ENCODE assay signal across 18 mouse cellular contexts in the genomic region with DNA sequence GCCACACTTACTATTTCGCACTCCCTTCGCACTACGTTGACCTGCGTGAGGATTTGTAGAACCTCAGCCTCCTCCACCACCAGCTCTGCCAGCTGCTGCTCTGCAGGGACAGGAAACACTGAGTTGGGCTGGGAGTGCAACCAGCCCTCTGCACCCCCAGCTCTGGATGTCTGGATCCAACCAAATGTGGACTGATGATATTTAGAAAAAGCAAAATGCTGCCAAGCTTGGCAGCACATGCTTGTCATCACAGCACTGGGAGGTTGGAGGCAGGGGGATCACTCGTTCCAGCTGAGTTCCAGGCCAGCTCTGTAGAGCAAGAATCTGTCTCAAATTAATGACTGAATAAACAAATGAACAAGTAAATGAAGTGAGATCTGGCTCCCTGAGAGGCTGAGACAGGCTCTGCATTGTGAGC. TPM values are rescaled to one million over a fixed set of nuclear protein-coding genes. Genes with fewer than 3 reads are reported as not detected.
DNase-seq lines count a peak whose midpoint lies in the region; ATAC-seq and TF ChIP-seq lines count a peak whose summit lies in the region.
"Had no signal": no experiment of that assay in that cellular context is flagged by ENCODE, and none has a peak within 500 bp of the region (broad histone marks: within the 10 kb centered on the region; RNA-seq: fewer than 3 reads in every experiment).

No protein-coding gene starts in this region.

- no peak overlapping the region for H3K4me3 ChIP-seq in limb, embryonic 15.5 days
- H3K4me3 ChIP-seq in limb, embryonic 10.5 days = no peak overlapping the region
- H3K4me3 ChIP-seq in embryonic facial prominence, embryonic 15.5 days (replicated peaks) = no peak overlapping the region
- no peak overlapping the region for H3K4me3 ChIP-seq in lung, embryonic 14.5 days (ENCODE audit: low read depth, low read length)
- H3K4me3 ChIP-seq in stomach, embryonic 16.5 days (replicated peaks; ENCODE audit: low read length) = no peak overlapping the region
- H3K4me3 ChIP-seq: forebrain, embryonic 12.5 days; megakaryocyte, embryonic 14.5 days had no signal

- H3K4me2 ChIP-seq in limb, embryonic 15.5 days = no peak overlapping the region
- no peak overlapping the region for H3K4me2 ChIP-seq in embryonic facial prominence, embryonic 15.5 days (replicated peaks)
- H3K4me2 ChIP-seq in lung, embryonic 14.5 days = peak overlapping the region; percentile 27; the same call in 1 of the 2 replicates
- H3K4me2 ChIP-seq in stomach, embryonic 16.5 days (ENCODE audit: low read depth, low read length) = no peak overlapping the region
- H3K4me2 ChIP-seq: forebrain, embryonic 12.5 days; liver, embryonic 11.5 days had no signal

- 0 out of 2 replicates have a peak, but pooled peaks have one; percentile 11 for ATAC-seq in limb, embryonic 15.5 days (ENCODE audit: insufficient number of reproducible peaks, low FRiP score, low TSS enrichment, low read depth)
- peak; percentile 61 for ATAC-seq in embryonic facial prominence, embryonic 15.5 days (ENCODE audit: insufficient number of reproducible peaks, low FRiP score, low TSS enrichment, low read depth)
- peak; percentile 86 for ATAC-seq in lung, embryonic 14.5 days (ENCODE audit: insufficient read depth)
- ATAC-seq in stomach, embryonic 16.5 days (ENCODE audit: insufficient read depth, low FRiP score) = peak; percentile 9; the same call in 1 of the 2 replicates
- ATAC-seq in erythroblast, adult 5-6 weeks (replicated peaks; ENCODE audit: low FRiP score, poor library complexity, severe bottlenecking) = no peak
- ATAC-seq: activated CD4-positive, CD25-positive, alpha-beta regulatory T cell, adult 4 months; CD4-positive, CD25-positive, alpha-beta regulatory T cell, adult 4 months; intestine, postnatal 0 days had no signal

- no peaks in the 10 kb centered on the region for H3K9me3 ChIP-seq in limb, embryonic 15.5 days
- H3K9me3 ChIP-seq in limb, embryonic 10.5 days (replicated peaks) = no peaks in the 10 kb centered on the region
- H3K9me3 ChIP-seq in embryonic facial prominence, embryonic 15.5 days (replicated peaks) = no peaks in the 10 kb centered on the region
- H3K9me3 ChIP-seq in lung, embryonic 14.5 days (ENCODE audit: low read depth, low read length) = no peaks in the 10 kb centered on the region
- H3K9me3 ChIP-seq in stomach, embryonic 16.5 days (replicated peaks; ENCODE audit: control insufficient read depth, low read length) = no peaks in the 10 kb centered on the region
- H3K9me3 ChIP-seq: forebrain, embryonic 12.5 days; megakaryocyte, embryonic 14.5 days had no signal

- DNase-seq in limb, embryonic 10.5 days (ENCODE audit: low spot score) = no peak
- peak; percentile 90 for DNase-seq in lung, embryonic 14.5 days
- DNase-seq in frontal cortex, postnatal 14 days (ENCODE audit: low spot score in 2 of 2) = no peak
- DNase-seq: cerebellum, adult 18-20 months; kidney, postnatal 36 days; right cerebral cortex, postnatal 25 days had no signal

- no peak for TF ChIP-seq CTCF in lung, embryonic 14.5 days (IDR thresholded peaks at IDR 0.05; ENCODE audit: low read depth)

- 51% methylated on average over 5 of the region's 5 CpGs for WGBS in limb, embryonic 15.5 days
- WGBS in limb, embryonic 10.5 days = 69% methylated on average over 5 of the region's 5 CpGs
- WGBS in embryonic facial prominence, embryonic 15.5 days = 45% methylated on average over 5 of the region's 5 CpGs
- 28% methylated on average over 5 of the region's 5 CpGs for WGBS in lung, embryonic 14.5 days
- WGBS in stomach, embryonic 16.5 days = 45% methylated on average over 5 of the region's 5 CpGs

- no peaks in the 10 kb centered on the region for H3K27me3 ChIP-seq in limb, embryonic 15.5 days
- H3K27me3 ChIP-seq in limb, embryonic 10.5 days (ENCODE audit: low read depth, poor library complexity, severe bottlenecking) = no peaks in the 10 kb centered on the region
- no peaks in the 10 kb centered on the region for H3K27me3 ChIP-seq in embryonic facial prominence, embryonic 15.5 days
- H3K27me3 ChIP-seq in lung, embryonic 14.5 days (ENCODE audit: insufficient read depth, low read length) = no peaks in the 10 kb centered on the region
- H3K27me3 ChIP-seq in stomach, embryonic 16.5 days (ENCODE audit: control insufficient read depth, insufficient read depth, low read length) = no peaks in the 10 kb centered on the region
- H3K27me3 ChIP-seq: forebrain, embryonic 12.5 days; megakaryocyte, embryonic 14.5 days had no signal

- peaks cover 95% of the 10 kb centered on the region for H3K36me3 ChIP-seq in limb, embryonic 15.5 days
- H3K36me3 ChIP-seq in limb, embryonic 10.5 days = peaks cover 97% of the 10 kb centered on the region
- peaks cover 90% of the 10 kb centered on the region for H3K36me3 ChIP-seq in embryonic facial prominence, embryonic 15.5 days
- peaks cover 93% of the 10 kb centered on the region for H3K36me3 ChIP-seq in lung, embryonic 14.5 days (ENCODE audit: insufficient read depth)
- H3K36me3 ChIP-seq in stomach, embryonic 16.5 days (ENCODE audit: control insufficient read depth, insufficient read depth, low read length) = peaks cover 21% of the 10 kb centered on the region; the same call in 1 of the 2 replicates

- H3K27ac ChIP-seq in limb, embryonic 15.5 days = peak overlapping the region; percentile 59
- H3K27ac ChIP-seq in limb, embryonic 10.5 days = no peak overlapping the region
- peak overlapping the region; percentile 76 for H3K27ac ChIP-seq in embryonic facial prominence, embryonic 15.5 days (replicated peaks)
- peak overlapping the region; percentile 83; the same call in 1 of the 2 replicates for H3K27ac ChIP-seq in lung, embryonic 14.5 days (ENCODE audit: low read depth)
- peak overlapping the region; percentile 42 for H3K27ac ChIP-seq in stomach, embryonic 16.5 days (ENCODE audit: low read length)
- H3K27ac ChIP-seq: forebrain, embryonic 12.5 days had no signal

- peaks cover 6% of the 10 kb centered on the region; the same call in 1 of the 2 replicates for H3K4me1 ChIP-seq in limb, embryonic 15.5 days
- H3K4me1 ChIP-seq in limb, embryonic 10.5 days = peaks cover 12% of the 10 kb centered on the region; the same call in 1 of the 2 replicates
- peaks cover 25% of the 10 kb centered on the region for H3K4me1 ChIP-seq in embryonic facial prominence, embryonic 15.5 days
- 0 out of 2 replicates have a peak, but pooled peaks cover 8% of the 10 kb centered on the region for H3K4me1 ChIP-seq in lung, embryonic 14.5 days (ENCODE audit: insufficient read depth)
- no peaks in the 10 kb centered on the region for H3K4me1 ChIP-seq in stomach, embryonic 16.5 days (ENCODE audit: control insufficient read depth, insufficient read depth, low read length)
- H3K4me1 ChIP-seq: forebrain, embryonic 12.5 days had no signal

- H3K9ac ChIP-seq in limb, embryonic 15.5 days = no peak overlapping the region
- no peak overlapping the region for H3K9ac ChIP-seq in embryonic facial prominence, embryonic 15.5 days
- H3K9ac ChIP-seq in lung, embryonic 14.5 days = no peak overlapping the region
- no peak overlapping the region for H3K9ac ChIP-seq in stomach, embryonic 16.5 days (ENCODE audit: low read length)
- H3K9ac ChIP-seq: forebrain, embryonic 12.5 days had no signal

RNA-seq across cellular contexts. Expression of a gene that starts 8.3 kb away (rescaled TPM):
- 52.7 and 53.1 TPM in 2 replicates for polyA plus RNA-seq in limb, embryonic 15.5 days (2015; fragmentation: Nextera tagmentation; extraction: Ambion mirVana)
- 58.9 and 59.4 TPM in 2 replicates for polyA plus RNA-seq in limb, embryonic 10.5 days (2016; fragmentation: Nextera tagmentation; extraction: Ambion mirVana)
- 50.2 and 52.1 TPM in 2 replicates for polyA plus RNA-seq in embryonic facial prominence, embryonic 15.5 days (2015; fragmentation: Nextera tagmentation; extraction: Ambion mirVana)
- 46.1 and 47.9 TPM in 2 replicates for polyA plus RNA-seq in lung, embryonic 14.5 days (2014; fragmentation: Nextera tagmentation; extraction: Ambion mirVana)
- polyA plus RNA-seq in stomach, embryonic 16.5 days (2015; fragmentation: Nextera tagmentation; extraction: Ambion mirVana) = 48.8 and 50.4 TPM in 2 replicates
- 15.0 TPM in 2 replicates for total RNA-seq in erythroblast, adult 5-6 weeks (2015; ENCODE audit: low replicate concordance)
- total RNA-seq in erythroblast, adult 5-6 weeks (2017; ENCODE audit: low replicate concordance) = 23.3 and 40.0 TPM in 2 replicates

RNA-seq across cellular contexts. Expression of a gene that starts 8.3 kb away (rescaled TPM):
- polyA plus RNA-seq in limb, embryonic 15.5 days (2015; fragmentation: Nextera tagmentation; extraction: Ambion mirVana) = 397 and 441 TPM in 2 replicates
- 293 and 321 TPM in 2 replicates for polyA plus RNA-seq in limb, embryonic 10.5 days (2016; fragmentation: Nextera tagmentation; extraction: Ambion mirVana)
- polyA plus RNA-seq in embryonic facial prominence, embryonic 15.5 days (2015; fragmentation: Nextera tagmentation; extraction: Ambion mirVana) = 377 and 397 TPM in 2 replicates
- 286 and 303 TPM in 2 replicates for polyA plus RNA-seq in lung, embryonic 14.5 days (2014; fragmentation: Nextera tagmentation; extraction: Ambion mirVana)
- 354 and 410 TPM in 2 replicates for polyA plus RNA-seq in stomach, embryonic 16.5 days (2015; fragmentation: Nextera tagmentation; extraction: Ambion mirVana)
- total RNA-seq in erythroblast, adult 5-6 weeks (2015; ENCODE audit: low replicate concordance) = 52.7 and 89.2 TPM in 2 replicates
- total RNA-seq in erythroblast, adult 5-6 weeks (2017; ENCODE audit: low replicate concordance) = 36.9 and 53.7 TPM in 2 replicates

RNA-seq across cellular contexts. Expression of a gene that starts 11.4 kb away (rescaled TPM):
- 36.0 and 40.7 TPM in 2 replicates for polyA plus RNA-seq in limb, embryonic 15.5 days (2015; fragmentation: Nextera tagmentation; extraction: Ambion mirVana)
- 139 and 151 TPM in 2 replicates for polyA plus RNA-seq in limb, embryonic 10.5 days (2016; fragmentation: Nextera tagmentation; extraction: Ambion mirVana)
- 43.2 and 49.4 TPM in 2 replicates for polyA plus RNA-seq in embryonic facial prominence, embryonic 15.5 days (2015; fragmentation: Nextera tagmentation; extraction: Ambion mirVana)
- 66.4 and 77.9 TPM in 2 replicates for polyA plus RNA-seq in lung, embryonic 14.5 days (2014; fragmentation: Nextera tagmentation; extraction: Ambion mirVana)
- 27.3 and 32.5 TPM in 2 replicates for polyA plus RNA-seq in stomach, embryonic 16.5 days (2015; fragmentation: Nextera tagmentation; extraction: Ambion mirVana)
- total RNA-seq in erythroblast, adult 5-6 weeks (2015; ENCODE audit: low replicate concordance) = 0.63 and 1.3 TPM in 2 replicates
- 0.68 and 2.5 TPM in 2 replicates for total RNA-seq in erythroblast, adult 5-6 weeks (2017; ENCODE audit: low replicate concordance)

RNA-seq across cellular contexts. Expression of a gene that starts 21.6 kb away (rescaled TPM):
- 8.8 and 9.6 TPM in 2 replicates for polyA plus RNA-seq in limb, embryonic 15.5 days (2015; fragmentation: Nextera tagmentation; extraction: Ambion mirVana)
- 3.2 and 4.6 TPM in 2 replicates for polyA plus RNA-seq in limb, embryonic 10.5 days (2016; fragmentation: Nextera tagmentation; extraction: Ambion mirVana)
- polyA plus RNA-seq in embryonic facial prominence, embryonic 15.5 days (2015; fragmentation: Nextera tagmentation; extraction: Ambion mirVana) = 8.9 and 9.3 TPM in 2 replicates
- polyA plus RNA-seq in lung, embryonic 14.5 days (2014; fragmentation: Nextera tagmentation; extraction: Ambion mirVana) = 2.7 and 3.6 TPM in 2 replicates
- polyA plus RNA-seq in stomach, embryonic 16.5 days (2015; fragmentation: Nextera tagmentation; extraction: Ambion mirVana) = 3.8 and 4.1 TPM in 2 replicates
- total RNA-seq in erythroblast, adult 5-6 weeks (2015; ENCODE audit: low replicate concordance) = not detected in 2 replicates
- total RNA-seq in erythroblast, adult 5-6 weeks (2017; ENCODE audit: low replicate concordance) = 0.43 TPM in 1 of 2 replicates, not detected in the other
- total RNA-seq: hematopoietic stem cell, adult 5-6 weeks had no signal
- polyA plus RNA-seq: activated CD4-positive, CD25-positive, alpha-beta regulatory T cell, adult 4 months; CD4-positive, CD25-positive, alpha-beta regulatory T cell, adult 4 months had no signal

RNA-seq across cellular contexts. Expression of a gene that starts 35.6 kb away (rescaled TPM):
- 2.9 and 4.1 TPM in 2 replicates for polyA plus RNA-seq in limb, embryonic 15.5 days (2015; fragmentation: Nextera tagmentation; extraction: Ambion mirVana)
- polyA plus RNA-seq in limb, embryonic 10.5 days (2016; fragmentation: Nextera tagmentation; extraction: Ambion mirVana) = 7.9 and 13.8 TPM in 2 replicates
- 1.7 and 2.6 TPM in 2 replicates for polyA plus RNA-seq in embryonic facial prominence, embryonic 15.5 days (2015; fragmentation: Nextera tagmentation; extraction: Ambion mirVana)
- polyA plus RNA-seq in lung, embryonic 14.5 days (2014; fragmentation: Nextera tagmentation; extraction: Ambion mirVana) = 2.4 and 4.2 TPM in 2 replicates
- 1.4 and 2.1 TPM in 2 replicates for polyA plus RNA-seq in stomach, embryonic 16.5 days (2015; fragmentation: Nextera tagmentation; extraction: Ambion mirVana)
- not detected in 2 replicates for total RNA-seq in erythroblast, adult 5-6 weeks (2015; ENCODE audit: low replicate concordance)
- not detected in 2 replicates for total RNA-seq in erythroblast, adult 5-6 weeks (2017; ENCODE audit: low replicate concordance)
- total RNA-seq: hematopoietic stem cell, adult 5-6 weeks had no signal
- polyA plus RNA-seq: intestine, postnatal 0 days; thymus, postnatal 0 days had no signal
